Mouse (Mus musculus) liver, embryonic 14.5 days (tissue): ENCODE results near the gene Iqcf1.

Experiments used
- CTCF ChIP-seq: IDR thresholded peaks from 2 replicates; pipeline ENCODE4 v1.5.1; 2016; ENCODE audit warnings: antibody characterized with exemption, low read depth, control low read depth
- EP300 ChIP-seq: IDR thresholded peaks from 2 replicates; pipeline ENCODE4 v1.6.1; 2016; ENCODE audit warnings: antibody characterized with exemption, low read depth

GRCm38 (mm10) chr9:106485076-106485475 lies 14.7 kb upstream of the Iqcf1 start:
- TF ChIP-seq CTCF (no peak), EP300 (no peak)
